Mouse (Mus musculus) large intestine, adult 2 months (tissue): ENCODE measurements around the gene Tmem259. TPM values are rescaled to one million over a fixed set of nuclear protein-coding genes. Genes with fewer than 3 reads are reported as not detected.

ENCODE experiments used
- DNase-seq: peaks from one replicate; pipeline ENCODE4 v3.0.0-alpha.2; 2012; ENCODE audit warnings: low read depth, low spot score
- WGBS: fragments of 180-500 bp; shearing (Covaris S2); methylation state at CpG from one replicate; pipeline ENCODE4 v1.1.7; 2018; 5-methylcytosine and 5-hydroxymethylcytosine counted together
- polyA plus RNA-seq: library from polyadenylated mRNA; depleted of rRNA; stranded (reverse); fragments of >200 nt; gene quantifications from 2 replicates; pipeline ENCODE4 v1.2.3, GENCODE M21; 2012

Gene Tmem259
- polyA plus RNA-seq, 1 experiment: 194 TPM

- no peak for DNase-seq
- WGBS: 40% methylated on average over 16 of the region's 16 CpGs
Measured at GRCm38 (mm10) chr10:79945507-79946234, 38.5 kb downstream of the Tmem259 start.

- 33% methylated on average over 9 of the region's 9 CpGs for WGBS
- no peak for DNase-seq
Measured at GRCm38 (mm10) chr10:79943471-79943901, 40.6 kb downstream of the Tmem259 start.

- WGBS: 93% methylated on average over 1 of the region's 1 CpGs
- no peak for DNase-seq
Measured at GRCm38 (mm10) chr10:79942988-79943387, 41.1 kb downstream of the Tmem259 start.

- WGBS: 50% methylated on average over 7 of the region's 7 CpGs
- DNase-seq: no peak
Measured at GRCm38 (mm10) chr10:79940749-79941148, 43.4 kb downstream of the Tmem259 start.

- DNase-seq: no peak
- WGBS: 71% methylated on average over 11 of the region's 11 CpGs
Measured at GRCm38 (mm10) chr10:79937775-79938526, 46.2 kb downstream of the Tmem259 start.

- DNase-seq: no peak
- 6% methylated on average over 27 of the region's 27 CpGs for WGBS
Measured at GRCm38 (mm10) chr10:79936911-79937441, 47.2 kb downstream of the Tmem259 start.

GRCm38 (mm10) chr10:79936284-79936910 lies 47.7 kb downstream of the Tmem259 start:
- DNase-seq: no peak
- WGBS: 19% methylated on average over 10 of the region's 10 CpGs

GRCm38 (mm10) chr10:79934794-79935569 lies 49.1 kb downstream of the Tmem259 start:
- 63% methylated on average over 16 of the region's 16 CpGs for whole genome bisulfite sequencing
- DNase-seq: no peak

- DNase-seq: no peak
- WGBS: 9% methylated on average over 13 of the region's 13 CpGs
Measured at GRCm38 (mm10) chr10:79934272-79934721, 49.8 kb downstream of the Tmem259 start.

- whole genome bisulfite sequencing: 42% methylated on average over 6 of the region's 6 CpGs
Measured at GRCm38 (mm10) chr10:79933861-79934260, 50.3 kb downstream of the Tmem259 start.

GRCm38 (mm10) chr10:79933145-79933679 lies 50.9 kb downstream of the Tmem259 start:
- WGBS: 37% methylated on average over 9 of the region's 9 CpGs
- DNase-seq: no peak

More at GRCm38 (mm10) chr10:79933861-79934260, 50.3 kb downstream of the Tmem259 start:
- DNase-seq: no peak

GRCm38 (mm10) chr10:79932736-79933135 lies 51.4 kb downstream of the Tmem259 start:
- no peak for DNase-seq
- WGBS: 33% methylated on average over 8 of the region's 8 CpGs

GRCm38 (mm10) chr10:79931797-79932196 lies 52.3 kb downstream of the Tmem259 start:
- WGBS: 85% methylated on average over 9 of the region's 9 CpGs

GRCm38 (mm10) chr10:79930826-79931186 lies 53.3 kb downstream of the Tmem259 start:
- WGBS: 92% methylated on average over 16 of the region's 16 CpGs
- DNase-seq: no peak

More at GRCm38 (mm10) chr10:79931797-79932196, 52.3 kb downstream of the Tmem259 start:
- no peak for DNase-seq

GRCm38 (mm10) chr10:79929967-79930825 lies 53.9 kb downstream of the Tmem259 start:
- 76% methylated on average over 18 of the region's 18 CpGs for WGBS
- DNase-seq: no peak

GRCm38 (mm10) chr10:79928907-79929701 lies 55.0 kb downstream of the Tmem259 start:
- WGBS: 48% methylated on average over 9 of the region's 9 CpGs
- no peak for DNase-seq

- WGBS: 2% methylated on average over 29 of the region's 29 CpGs
- no peak for DNase-seq
Measured at GRCm38 (mm10) chr10:79928030-79928694, 56.0 kb downstream of the Tmem259 start.
